Mouse (Mus musculus) retina, embryonic 14.5 days (tissue): ENCODE data around the gene Defa21.
"Not testable (repeated sequence)": the region's sequence is repeated elsewhere in the genome, so short reads cannot be mapped to it uniquely, and the experiment has no call there.

Experiments used
- DNase-seq: peaks from one replicate; pipeline ENCODE4 v3.0.0-alpha.2; 2015; ENCODE audit warnings: low spot score

Gene Defa21

DNA sequence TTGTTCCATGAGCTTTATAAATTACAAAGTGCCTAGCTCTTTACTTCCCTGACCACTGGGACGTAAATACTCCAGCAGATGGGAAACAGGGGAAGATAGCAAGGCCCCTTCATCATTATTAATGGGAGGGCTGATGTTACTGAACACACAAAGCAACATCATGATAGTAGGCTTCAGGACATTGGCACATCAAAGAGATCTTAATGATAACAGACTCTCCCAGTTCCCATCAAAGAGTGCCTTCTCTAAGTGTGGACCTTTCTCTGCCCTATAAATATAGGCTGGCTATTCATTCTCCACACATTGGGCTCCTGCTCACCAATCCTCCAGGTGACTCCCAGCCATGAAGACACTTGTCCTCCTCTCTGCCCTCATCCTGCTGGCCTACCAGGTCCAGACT lies at the start of gene Defa21:
Defa21 (plus strand) TSS at position 301 of the 400 bp plus-strand sequence.
- not testable (repeated sequence) for DNase-seq

DNA sequence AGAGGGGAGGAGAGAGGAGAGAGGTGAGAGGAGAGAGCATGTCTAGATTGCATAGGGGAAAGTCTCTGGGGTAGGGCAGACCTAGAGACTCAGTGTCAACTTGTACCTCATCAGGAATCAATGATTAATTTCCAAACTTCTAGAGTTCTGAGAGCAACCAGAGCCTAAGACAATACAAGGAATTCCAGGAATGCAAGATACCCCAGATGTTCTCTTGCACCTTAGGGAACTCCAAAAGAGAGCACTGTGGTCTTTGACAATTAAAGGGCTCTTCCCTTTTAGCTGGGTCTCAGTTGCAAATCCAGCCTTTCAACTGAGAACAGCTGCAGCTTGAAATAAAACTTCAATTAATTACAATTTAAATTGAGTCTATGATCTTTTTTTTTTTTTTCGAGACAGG lies 45.5 kb upstream of the Defa21 start:
- no peak for DNase-seq

DNA sequence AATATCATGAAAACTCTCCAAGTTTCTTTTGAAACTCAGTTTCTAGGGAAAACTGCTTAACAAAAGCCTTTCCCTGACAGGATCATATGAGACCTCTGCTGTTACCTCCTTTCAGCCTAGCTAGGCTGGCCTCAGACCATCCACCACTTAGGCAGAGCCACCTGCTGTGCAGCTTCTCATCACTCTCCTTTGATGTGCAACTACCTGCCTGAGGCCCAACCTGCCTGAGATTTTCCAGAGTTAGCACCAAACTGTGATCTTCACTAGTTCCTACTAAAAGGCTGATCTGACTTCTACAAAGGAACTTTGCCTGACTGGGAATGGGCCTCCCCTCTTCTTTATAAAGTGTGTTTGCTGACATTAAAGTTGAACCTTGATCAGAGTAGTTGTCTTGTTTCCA lies 31.3 kb upstream of the Defa21 start:
- not testable (repeated sequence) for DNase-seq

DNA sequence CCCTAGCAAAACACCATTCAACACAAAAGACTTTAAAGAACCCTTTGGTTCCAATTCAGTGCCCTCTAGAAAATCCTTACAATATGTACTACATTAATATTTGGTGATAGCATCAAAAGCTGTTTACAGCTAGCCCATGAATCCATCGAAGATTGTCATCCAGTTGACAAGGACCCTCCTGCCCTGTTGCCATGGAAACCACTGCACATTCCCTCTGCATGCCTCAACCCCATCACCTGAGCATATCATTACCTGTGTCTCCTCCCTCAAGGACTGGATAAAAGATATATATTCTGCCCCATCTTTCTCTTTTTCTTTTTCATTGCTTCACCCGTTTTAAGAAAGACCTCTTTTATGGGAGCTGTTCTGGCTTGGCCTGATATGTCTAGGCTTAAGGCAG lies 28.6 kb upstream of the Defa21 start:
- peak; percentile 26 for DNase-seq

DNA sequence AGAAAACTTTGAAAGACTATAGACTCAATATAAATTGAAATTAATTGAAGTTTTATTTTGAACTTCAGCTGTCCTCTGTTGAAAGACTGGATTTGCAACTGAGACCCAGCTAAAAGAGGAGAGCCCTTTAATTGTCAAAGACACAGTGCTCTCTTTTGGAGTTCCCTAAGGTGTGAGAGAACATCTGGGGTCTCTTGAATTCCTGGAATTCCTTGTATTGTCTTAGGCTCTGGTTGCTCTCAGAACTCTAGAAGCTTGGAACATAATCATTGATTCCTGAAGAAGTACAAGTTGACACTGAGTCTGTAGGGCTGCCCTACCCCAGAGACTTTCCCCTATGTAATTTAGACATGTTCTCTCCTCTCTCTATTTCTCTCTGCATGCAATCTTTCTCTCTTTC lies 28.1 kb upstream of the Defa21 start:
- no peak for DNase-seq

DNA sequence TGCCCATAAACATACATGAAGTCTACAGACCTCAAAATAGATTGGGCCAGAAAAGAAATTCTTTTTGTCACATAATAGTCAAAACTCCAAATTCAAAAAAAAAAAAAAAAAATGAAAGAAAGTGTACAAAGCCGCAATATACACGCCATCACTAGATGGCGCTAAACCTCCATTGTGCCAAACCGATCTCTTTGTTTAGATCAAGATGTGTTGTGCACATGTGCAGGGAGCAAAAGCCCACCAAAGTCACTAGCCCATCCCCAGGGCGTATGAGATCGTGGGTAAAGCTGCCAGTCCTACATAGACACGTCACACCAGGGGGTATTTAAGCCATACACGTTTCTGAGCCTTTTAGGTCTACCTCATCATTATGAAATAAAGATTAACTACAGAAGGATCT lies 24.2 kb upstream of the Defa21 start:
- DNase-seq: no peak

DNA sequence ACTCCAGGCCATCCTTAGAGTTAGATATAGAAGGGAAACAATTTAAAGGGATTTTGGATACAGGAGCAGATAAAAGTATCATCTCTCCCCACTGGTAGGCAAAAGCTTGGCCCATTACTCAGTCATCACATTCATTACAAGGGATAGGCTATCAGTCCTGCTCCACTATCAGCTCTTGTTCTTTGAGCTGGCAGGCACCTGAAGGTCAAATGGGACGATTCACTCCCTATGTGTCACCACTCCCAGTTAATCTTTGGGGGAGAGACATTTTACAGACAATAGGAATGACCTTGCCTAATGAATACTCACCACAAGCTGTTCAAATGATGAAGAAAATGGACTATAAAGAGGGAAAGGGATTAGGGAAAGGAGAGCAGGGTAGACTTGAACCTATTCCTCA lies 18.5 kb upstream of the Defa21 start:
- no peak for DNase-seq

DNA sequence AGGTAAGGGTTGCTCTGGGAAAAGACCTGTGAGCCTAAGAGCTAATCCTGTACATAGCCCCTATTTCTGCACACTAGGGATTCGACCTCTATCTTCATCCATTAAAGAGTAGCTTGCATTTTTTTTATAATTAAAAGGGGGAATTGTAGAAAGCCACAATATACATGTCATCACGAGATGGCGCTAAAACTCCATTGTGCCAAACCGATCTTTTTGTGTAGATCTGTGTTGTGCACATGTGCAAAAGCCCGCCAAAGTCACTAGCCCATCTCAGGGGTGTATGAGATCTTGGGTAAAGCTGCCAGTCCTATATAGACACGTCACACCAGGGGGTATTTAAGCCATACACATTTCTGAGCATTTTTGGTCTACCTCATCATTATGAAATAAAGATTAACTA lies 16.8 kb upstream of the Defa21 start:
- peak; percentile 56 for DNase-seq

DNA sequence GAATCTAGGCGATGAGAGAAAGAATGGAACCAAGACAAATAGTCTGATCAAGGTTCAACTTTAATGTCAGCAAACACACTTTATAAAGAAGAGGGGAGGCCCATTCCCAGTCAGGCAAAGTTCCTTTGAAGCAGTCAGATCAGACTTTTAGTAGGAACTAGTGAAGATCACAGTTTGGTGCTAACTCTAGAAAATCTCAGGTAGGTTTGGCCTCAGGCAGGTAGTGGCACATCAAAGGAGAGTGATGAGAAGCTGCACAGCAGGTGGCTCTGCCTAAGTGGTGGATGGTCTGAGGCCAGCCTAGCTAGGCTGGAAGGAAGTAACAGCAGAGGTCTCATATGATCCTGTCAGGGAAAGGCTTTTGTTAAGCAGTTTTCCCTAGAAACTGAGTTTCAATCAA lies 14.8 kb upstream of the Defa21 start:
- DNase-seq: not testable (repeated sequence)

DNA sequence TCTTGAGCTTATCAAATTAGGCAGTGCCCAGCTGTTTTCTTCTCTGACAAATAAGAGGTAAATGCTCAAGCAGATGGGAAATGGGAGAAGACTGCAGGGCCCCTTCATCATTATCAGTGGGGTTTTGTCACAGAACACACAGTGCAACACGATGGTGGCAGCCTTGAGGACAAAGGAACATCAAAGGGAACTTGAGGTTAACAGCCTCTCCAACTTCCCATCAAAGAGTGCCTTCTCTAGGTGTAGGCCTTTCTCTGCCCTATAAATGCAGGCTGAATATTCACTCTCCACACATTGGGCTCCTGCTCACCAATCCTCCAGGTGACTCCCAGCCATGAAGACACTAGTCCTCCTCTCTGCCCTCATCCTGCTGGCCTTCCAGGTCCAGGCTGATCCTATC lies 29.4 kb downstream of the Defa21 start, which contains the start of gene Defa23:
Defa23 (plus strand) TSS at position 301 of the 400 bp plus-strand sequence.
- DNase-seq: not testable (repeated sequence)

DNA sequence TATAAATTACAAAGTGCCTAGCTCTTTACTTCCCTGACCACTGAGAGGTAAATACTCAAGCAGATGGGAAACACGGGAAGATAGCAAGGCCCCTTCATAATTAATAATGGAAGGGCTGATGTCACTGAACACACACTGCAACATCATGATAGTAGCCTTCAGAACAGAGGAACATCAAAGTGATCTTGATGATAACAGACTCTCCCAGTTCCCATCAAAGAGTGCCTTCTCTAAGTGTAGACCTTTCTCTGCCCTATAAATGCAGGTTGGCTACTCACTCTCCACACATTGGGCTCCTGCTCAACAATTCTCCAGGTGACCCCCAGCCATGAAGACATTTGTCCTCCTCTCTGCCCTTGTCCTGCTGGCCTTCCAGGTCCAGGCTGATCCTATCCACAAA lies 39.4 kb downstream of the Defa21 start, which contains the start of gene Defa35:
Defa35 (plus strand) TSS at position 301 of the 400 bp plus-strand sequence.
- DNase-seq: not testable (repeated sequence)
